Comparison of ENCODE assay signal across 13 mouse cellular contexts in genomic region chr11:36349856-36350255, GRCm38 (mm10).
A peak's percentile ranks its signal among the peaks of the same experiment; 100 is the strongest.
DNase-seq lines count a peak whose midpoint lies in the region; ATAC-seq lines count a peak whose summit lies in the region.
"Had no signal": no experiment of that assay in that cellular context is flagged by ENCODE, and none has a peak within 500 bp of the region (broad histone marks: within the 10 kb centered on the region; RNA-seq: fewer than 3 reads in every experiment).

No protein-coding gene starts in this region.

- WGBS in embryonic facial prominence, embryonic 11.5 days, result 55% methylated on average over 2 of the region's 2 CpGs
- WGBS in embryonic facial prominence, embryonic 10.5 days, result 40% methylated on average over 2 of the region's 2 CpGs
- WGBS in neural tube, embryonic 13.5 days, result 15% methylated on average over 2 of the region's 2 CpGs
- WGBS in neural tube, embryonic 15.5 days, result 31% methylated on average over 2 of the region's 2 CpGs
- WGBS in forebrain, embryonic 10.5 days, result 12% methylated on average over 2 of the region's 2 CpGs
- WGBS in midbrain, embryonic 16.5 days, result 38% methylated on average over 2 of the region's 2 CpGs

- ATAC-seq in embryonic facial prominence, embryonic 11.5 days (replicated peaks; ENCODE audit: insufficient number of reproducible peaks, low FRiP score, low TSS enrichment, low read depth), result 0 out of 2 replicates have a peak, but pooled peaks have one; percentile 9
- peak; percentile 50; the same call in 1 of the 2 replicates for ATAC-seq in neural tube, embryonic 13.5 days (ENCODE audit: low read depth)
- ATAC-seq in neural tube, embryonic 15.5 days (ENCODE audit: low FRiP score), result no peak
- no peak for ATAC-seq in midbrain, embryonic 16.5 days

- H3K4me2 ChIP-seq in embryonic facial prominence, embryonic 11.5 days (ENCODE audit: low read depth, low read length), result no peak overlapping the region
- no peak overlapping the region for H3K4me2 ChIP-seq in neural tube, embryonic 13.5 days
- H3K4me2 ChIP-seq in neural tube, embryonic 15.5 days, result no peak overlapping the region
- H3K4me2 ChIP-seq in midbrain, embryonic 16.5 days (ENCODE audit: low read length), result no peak overlapping the region
- H3K4me2 ChIP-seq: hindbrain, embryonic 15.5 days; lung, embryonic 14.5 days had no signal

- no peaks in the 10 kb centered on the region for H3K36me3 ChIP-seq in embryonic facial prominence, embryonic 11.5 days (replicated peaks; ENCODE audit: control insufficient read depth, insufficient read depth, low read depth, low read length)
- no peaks in the 10 kb centered on the region for H3K36me3 ChIP-seq in embryonic facial prominence, embryonic 10.5 days (replicated peaks)
- H3K36me3 ChIP-seq in neural tube, embryonic 13.5 days, result no peaks in the 10 kb centered on the region
- H3K36me3 ChIP-seq in neural tube, embryonic 15.5 days, result no peaks in the 10 kb centered on the region
- H3K36me3 ChIP-seq in forebrain, embryonic 10.5 days (replicated peaks), result no peaks in the 10 kb centered on the region
- H3K36me3 ChIP-seq in midbrain, embryonic 16.5 days (ENCODE audit: control insufficient read depth, insufficient read depth, low read length), result no peaks in the 10 kb centered on the region
- H3K36me3 ChIP-seq: hindbrain, embryonic 15.5 days had no signal

- H3K27me3 ChIP-seq in embryonic facial prominence, embryonic 11.5 days (ENCODE audit: control insufficient read depth, insufficient read depth, low read length), result no peaks in the 10 kb centered on the region
- no peaks in the 10 kb centered on the region for H3K27me3 ChIP-seq in embryonic facial prominence, embryonic 10.5 days (replicated peaks; ENCODE audit: low read depth, poor library complexity, severe bottlenecking)
- no peaks in the 10 kb centered on the region for H3K27me3 ChIP-seq in neural tube, embryonic 13.5 days
- no peaks in the 10 kb centered on the region for H3K27me3 ChIP-seq in neural tube, embryonic 15.5 days (replicated peaks)
- peaks cover 6% of the 10 kb centered on the region; the same call in 1 of the 2 replicates for H3K27me3 ChIP-seq in forebrain, embryonic 10.5 days (ENCODE audit: poor library complexity, severe bottlenecking)
- H3K27me3 ChIP-seq in midbrain, embryonic 16.5 days (ENCODE audit: control insufficient read depth, insufficient read depth, low read depth, low read length), result no peaks in the 10 kb centered on the region
- H3K27me3 ChIP-seq: hindbrain, embryonic 15.5 days had no signal

- DNase-seq in embryonic facial prominence, embryonic 11.5 days (ENCODE audit: low spot score), result no peak
- DNase-seq in embryonic facial prominence, embryonic 10.5 days (ENCODE audit: low spot score), result no peak
- DNase-seq in forebrain, embryonic 10.5 days (ENCODE audit: extremely low spot score, low spot score), result peak; percentile 30
- no peak for DNase-seq in urinary bladder, adult 18-20 months (ENCODE audit: low spot score in 2 of 2)
- no peak for DNase-seq in lung, postnatal 14 days
- DNase-seq: kidney, adult 2 months; lung, embryonic 14.5 days; right cerebral cortex, postnatal 4 days had no signal

- no peaks in the 10 kb centered on the region for H3K4me1 ChIP-seq in embryonic facial prominence, embryonic 11.5 days (ENCODE audit: control insufficient read depth, insufficient read depth, low read length)
- H3K4me1 ChIP-seq in embryonic facial prominence, embryonic 10.5 days, result no peaks in the 10 kb centered on the region; the same call in 1 of the 2 replicates
- peaks cover 5% of the 10 kb centered on the region for H3K4me1 ChIP-seq in neural tube, embryonic 13.5 days (replicated peaks)
- H3K4me1 ChIP-seq in neural tube, embryonic 15.5 days, result peaks cover 4% of the 10 kb centered on the region
- H3K4me1 ChIP-seq in forebrain, embryonic 10.5 days, result peaks cover 28% of the 10 kb centered on the region
- peaks cover 7% of the 10 kb centered on the region; the same call in 1 of the 2 replicates for H3K4me1 ChIP-seq in midbrain, embryonic 16.5 days (ENCODE audit: control insufficient read depth, insufficient read depth, low read length)

- H3K9me3 ChIP-seq in embryonic facial prominence, embryonic 11.5 days (replicated peaks; ENCODE audit: control insufficient read depth, low read length), result no peaks in the 10 kb centered on the region
- H3K9me3 ChIP-seq in embryonic facial prominence, embryonic 10.5 days, result no peaks in the 10 kb centered on the region
- H3K9me3 ChIP-seq in neural tube, embryonic 13.5 days, result no peaks in the 10 kb centered on the region
- no peaks in the 10 kb centered on the region for H3K9me3 ChIP-seq in neural tube, embryonic 15.5 days (replicated peaks)
- H3K9me3 ChIP-seq in forebrain, embryonic 10.5 days, result no peaks in the 10 kb centered on the region
- no peaks in the 10 kb centered on the region for H3K9me3 ChIP-seq in midbrain, embryonic 16.5 days (replicated peaks; ENCODE audit: control insufficient read depth, low read length, poor library complexity, severe bottlenecking)
- H3K9me3 ChIP-seq: hindbrain, embryonic 15.5 days had no signal

- no peak overlapping the region for H3K4me3 ChIP-seq in embryonic facial prominence, embryonic 11.5 days (ENCODE audit: low read depth, low read length)
- H3K4me3 ChIP-seq in embryonic facial prominence, embryonic 10.5 days, result no peak overlapping the region
- no peak overlapping the region for H3K4me3 ChIP-seq in neural tube, embryonic 13.5 days
- H3K4me3 ChIP-seq in neural tube, embryonic 15.5 days (replicated peaks), result no peak overlapping the region
- H3K4me3 ChIP-seq in forebrain, embryonic 10.5 days, result no peak overlapping the region
- H3K4me3 ChIP-seq in midbrain, embryonic 16.5 days (ENCODE audit: low read depth, low read length), result no peak overlapping the region
- H3K4me3 ChIP-seq: hindbrain, embryonic 15.5 days; left cerebral cortex, adult 2 months had no signal

- no peak overlapping the region for H3K27ac ChIP-seq in embryonic facial prominence, embryonic 11.5 days (replicated peaks; ENCODE audit: low read depth, low read length)
- H3K27ac ChIP-seq in embryonic facial prominence, embryonic 10.5 days (replicated peaks), result no peak overlapping the region
- H3K27ac ChIP-seq in neural tube, embryonic 13.5 days (replicated peaks), result no peak overlapping the region
- no peak overlapping the region for H3K27ac ChIP-seq in neural tube, embryonic 15.5 days (replicated peaks)
- peak overlapping the region; percentile 53; the same call in 1 of the 2 replicates for H3K27ac ChIP-seq in forebrain, embryonic 10.5 days
- H3K27ac ChIP-seq in midbrain, embryonic 16.5 days (ENCODE audit: low read length), result peak overlapping the region; percentile 17; the same call in 1 of the 2 replicates
- H3K27ac ChIP-seq: hindbrain, embryonic 15.5 days; left cerebral cortex, adult 2 months had no signal

- H3K9ac ChIP-seq in embryonic facial prominence, embryonic 11.5 days (replicated peaks; ENCODE audit: low read length), result no peak overlapping the region
- H3K9ac ChIP-seq in neural tube, embryonic 13.5 days, result no peak overlapping the region
- no peak overlapping the region for H3K9ac ChIP-seq in neural tube, embryonic 15.5 days (replicated peaks)
- H3K9ac ChIP-seq in midbrain, embryonic 16.5 days (ENCODE audit: low read depth, low read length), result no peak overlapping the region
- H3K9ac ChIP-seq: hindbrain, embryonic 15.5 days; lung, embryonic 14.5 days had no signal

Comparison
In these comparisons a context has a peak if more than half of its experiments do, and no peak if none do; other contexts are left out.
1. ATAC-seq: peak in embryonic facial prominence, embryonic 11.5 days (single experiment) and neural tube, embryonic 13.5 days (single experiment); none in neural tube, embryonic 15.5 days (single experiment) and midbrain, embryonic 16.5 days (single experiment).
2. H3K27ac ChIP-seq: peak in forebrain, embryonic 10.5 days (single experiment) and midbrain, embryonic 16.5 days (single experiment); none in embryonic facial prominence, embryonic 11.5 days (single experiment), embryonic facial prominence, embryonic 10.5 days (single experiment), neural tube, embryonic 13.5 days (single experiment) and neural tube, embryonic 15.5 days (single experiment).